Mouse (Mus musculus) hindbrain, embryonic 14.5 days (tissue): ENCODE measurements around the gene Dpp6. TPM values are rescaled to one million over a fixed set of nuclear protein-coding genes. Genes with fewer than 3 reads are reported as not detected.

Source experiments
- ATAC-seq: fragments of 200-750 bp; cut with Nextera tagmentation; 2 replicates; pipeline ENCODE4 v1.8.0; 2017; ENCODE audit warnings: moderate number of reproducible peaks, mild to moderate bottlenecking, moderate TSS enrichment, moderate library complexity; ENCODE audit not compliant: low FRiP score
- DNase-seq: peaks from one replicate; pipeline ENCODE4 v3.0.0-alpha.2; 2015; ENCODE audit warnings: low spot score
- H3K27ac ChIP-seq: fragments of 300-500 bp; sonication (generic); 2 replicates; pipeline ENCODE4 v1.5.1; 2014; ENCODE audit warnings: mild to moderate bottlenecking, moderate library complexity
- H3K27me3 ChIP-seq: fragments of 300-500 bp; sonication (generic); 2 replicates; pipeline ENCODE4 v1.6.1; 2014; ENCODE audit warnings: mild to moderate bottlenecking, low read length, mixed read lengths; ENCODE audit not compliant: control insufficient read depth, insufficient read depth
- H3K36me3 ChIP-seq: fragments of 300-500 bp; sonication (generic); replicated peaks from 2 replicates; pipeline ENCODE4 v1.6.1; 2014; ENCODE audit not compliant: control insufficient read depth, insufficient read depth
- H3K4me1 ChIP-seq: fragments of 300-500 bp; sonication (generic); replicated peaks from 2 replicates; pipeline ENCODE4 v1.6.1; 2014; ENCODE audit warnings: antibody characterized with exemption, low read length, mixed read lengths; ENCODE audit not compliant: control insufficient read depth, insufficient read depth
- H3K4me2 ChIP-seq: fragments of 300-500 bp; sonication (generic); replicated peaks from 2 replicates; pipeline ENCODE4 v1.6.1; 2014; ENCODE audit warnings: mild to moderate bottlenecking, moderate library complexity
- H3K4me3 ChIP-seq: fragments of 300-500 bp; sonication (generic); replicated peaks from 2 replicates; pipeline ENCODE4 v1.5.1; 2014; ENCODE audit warnings: mild to moderate bottlenecking, low read length
- H3K9ac ChIP-seq: fragments of 300-500 bp; sonication (generic); 2 replicates; pipeline ENCODE4 v1.6.1; 2014
- H3K9me3 ChIP-seq: fragments of 300-500 bp; sonication (generic); 2 replicates; pipeline ENCODE4 v1.6.1; 2016; ENCODE audit warnings: low read length; ENCODE audit not compliant: control insufficient read depth
- WGBS: fragments of 180-500 bp; shearing (Covaris S2); extraction: QIAGEN DNeasy Blood & Tissue Kit; methylation state at CpG from one replicate; pipeline ENCODE4 v1.1.7; 2014; 5-methylcytosine and 5-hydroxymethylcytosine counted together
- polyA plus RNA-seq: library from polyadenylated mRNA; unstranded; fragments of >200 nt; fragmentation: Nextera tagmentation; extraction: Ambion mirVana; gene quantifications from 2 replicates; pipeline ENCODE4 v1.2.1, GENCODE M21; 2014

The Dpp6 gene
- polyA plus RNA-seq, 1 experiment from 2014 or later = 86.7 TPM

DNA sequence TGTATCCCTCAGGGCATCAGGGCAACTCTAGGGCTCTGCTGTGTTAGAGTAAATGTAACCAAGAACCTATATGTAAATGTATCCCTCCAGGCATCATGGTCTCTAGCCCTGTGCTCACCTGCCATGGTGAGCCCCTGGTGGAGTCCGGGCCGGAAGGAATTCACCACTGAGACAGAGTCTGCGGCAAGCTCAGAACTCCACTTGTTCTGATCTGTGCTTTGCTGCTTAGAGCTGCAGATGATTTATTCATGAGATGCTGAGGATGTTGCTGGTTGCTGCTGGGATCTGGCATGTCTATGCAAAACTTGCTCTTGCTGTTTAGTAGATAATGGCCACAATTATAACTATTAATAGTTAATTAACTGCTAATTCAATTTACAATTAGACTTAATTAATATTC lies 425.1 kb downstream of the Dpp6 start:
- 52% methylated on average over 3 of the region's 3 CpGs for WGBS

DNA sequence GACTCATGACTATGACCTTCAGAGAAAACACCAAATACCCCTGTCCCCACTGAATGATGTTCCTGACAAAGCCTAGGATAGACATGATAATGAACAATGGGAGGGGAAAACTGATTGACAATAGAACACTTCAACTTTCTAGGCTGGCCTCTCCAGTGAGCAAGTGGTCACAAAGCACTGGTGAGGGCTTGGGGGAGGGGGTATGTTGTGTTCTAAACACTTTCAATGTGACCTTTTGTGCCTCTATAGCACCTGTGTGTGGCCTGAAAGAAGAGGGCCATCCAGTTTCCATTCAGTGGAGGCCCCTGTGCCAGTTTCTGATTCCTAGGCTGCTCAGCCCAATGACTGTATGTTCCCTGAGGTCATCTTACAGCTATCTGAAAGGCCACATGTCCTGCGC lies 426.2 kb downstream of the Dpp6 start:
- no peaks in the 10 kb centered on the region for H3K4me1 ChIP-seq
- H3K4me3 ChIP-seq = no peak overlapping the region
- ATAC-seq (no peak), DNase-seq (no peak)
- no peak overlapping the region for H3K27ac ChIP-seq
- WGBS = 89% methylated on average over 1 of the region's 1 CpGs
- H3K9ac ChIP-seq = no peak overlapping the region
- no peak overlapping the region for H3K4me2 ChIP-seq
- no peaks in the 10 kb centered on the region for H3K36me3 ChIP-seq
- H3K9me3 ChIP-seq = no peaks in the 10 kb centered on the region
- H3K27me3 ChIP-seq = no peaks in the 10 kb centered on the region

More for the DNA sequence above, 425.1 kb downstream of the Dpp6 start:
- Histone ChIP-seq H3K9ac (no peak overlapping the region), H3K4me2 (no peak overlapping the region), H3K4me1 (no peaks in the 10 kb centered on the region), H3K36me3 (no peaks in the 10 kb centered on the region), H3K27me3 (no peaks in the 10 kb centered on the region), H3K9me3 (no peaks in the 10 kb centered on the region), H3K27ac (no peak overlapping the region), H3K4me3 (no peak overlapping the region)
- ATAC-seq (no peak), DNase-seq (no peak)

DNA sequence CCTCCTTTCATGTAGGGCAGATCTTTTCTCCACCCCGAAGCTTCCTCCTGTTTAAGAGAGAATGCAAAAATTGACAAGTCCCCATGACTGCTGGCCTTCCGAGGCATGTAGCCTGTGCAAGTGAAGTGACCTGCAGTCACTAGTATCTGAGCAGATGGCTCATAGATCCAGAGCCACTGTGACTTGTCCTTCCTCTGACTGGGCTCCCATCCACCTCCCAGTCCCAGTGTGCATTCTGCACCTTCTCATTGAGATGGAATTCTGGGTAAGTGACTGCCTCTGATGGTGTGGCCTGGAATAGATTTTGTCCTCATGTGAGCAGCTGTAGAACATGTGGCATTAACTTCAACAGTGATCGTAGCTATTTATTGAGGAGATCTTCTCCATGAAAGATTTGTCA lies 430.8 kb downstream of the Dpp6 start:
- Histone ChIP-seq H3K4me3 (no peak overlapping the region), H3K9ac (no peak overlapping the region), H3K36me3 (no peaks in the 10 kb centered on the region), H3K4me1 (no peaks in the 10 kb centered on the region), H3K4me2 (no peak overlapping the region), H3K27me3 (no peaks in the 10 kb centered on the region), H3K27ac (no peak overlapping the region), H3K9me3 (no peaks in the 10 kb centered on the region)
- DNase-seq (no peak), ATAC-seq (no peak)
- 92% methylated on average over 3 of the region's 3 CpGs for WGBS

DNA sequence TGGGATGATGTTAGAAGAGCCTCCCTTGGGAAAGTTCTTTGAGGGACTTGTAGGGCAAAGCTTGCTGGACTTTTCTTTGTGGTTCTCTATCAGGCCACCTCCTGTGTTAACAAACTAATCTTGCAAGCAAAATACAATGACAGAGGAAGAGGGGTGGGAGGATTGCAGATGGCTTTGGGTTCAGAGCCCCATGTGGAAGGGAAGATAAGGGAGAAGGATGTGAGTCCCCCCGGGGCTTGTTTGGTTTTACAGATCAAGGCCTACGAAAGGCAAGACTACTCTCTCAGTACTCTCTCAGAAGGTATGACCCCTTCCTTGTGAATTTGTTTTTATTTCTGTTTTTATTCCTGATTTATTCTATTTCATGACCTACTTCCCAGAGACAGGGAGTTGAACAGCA lies 431.7 kb downstream of the Dpp6 start:
- 90% methylated on average over 2 of the region's 2 CpGs for WGBS
- H3K4me2 ChIP-seq = no peak overlapping the region

DNA sequence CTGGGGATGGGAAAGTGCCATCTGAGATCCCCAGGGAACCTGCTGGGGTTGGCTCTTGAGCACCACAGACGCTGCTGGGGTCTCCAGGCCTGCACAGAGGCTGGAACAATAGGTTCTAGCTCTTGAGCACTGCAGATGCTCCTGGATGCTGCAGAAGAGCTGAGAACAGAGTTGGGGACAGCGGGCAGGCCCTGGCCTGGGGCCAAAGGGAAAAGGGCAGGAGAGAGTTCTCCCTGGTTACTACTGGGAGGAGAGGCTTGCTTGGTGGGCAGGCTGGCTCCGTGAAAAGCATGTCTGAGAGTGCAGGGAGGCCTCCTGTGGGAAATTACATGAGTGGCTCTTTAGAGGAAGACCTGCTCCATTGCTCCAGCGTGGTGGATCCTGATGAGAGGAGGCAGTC lies 432.9 kb downstream of the Dpp6 start:
- H3K27ac ChIP-seq = no peak overlapping the region
- H3K4me2 ChIP-seq = no peak overlapping the region
- no peak overlapping the region for H3K4me3 ChIP-seq
- no peaks in the 10 kb centered on the region for H3K9me3 ChIP-seq
- H3K27me3 ChIP-seq = no peaks in the 10 kb centered on the region
- no peaks in the 10 kb centered on the region for H3K36me3 ChIP-seq
- DNase-seq (no peak), ATAC-seq (no peak)
- no peaks in the 10 kb centered on the region for H3K4me1 ChIP-seq
- 52% methylated on average over 4 of the region's 4 CpGs for WGBS
- H3K9ac ChIP-seq = no peak overlapping the region

More for the DNA sequence above, 431.7 kb downstream of the Dpp6 start:
- DNase-seq = no peak
- H3K27me3 ChIP-seq = no peaks in the 10 kb centered on the region
- no peak overlapping the region for H3K9ac ChIP-seq
- no peaks in the 10 kb centered on the region for H3K4me1 ChIP-seq
- no peaks in the 10 kb centered on the region for H3K36me3 ChIP-seq
- H3K4me3 ChIP-seq = no peak overlapping the region
- no peaks in the 10 kb centered on the region for H3K9me3 ChIP-seq
- no peak for ATAC-seq
- no peak overlapping the region for H3K27ac ChIP-seq

DNA sequence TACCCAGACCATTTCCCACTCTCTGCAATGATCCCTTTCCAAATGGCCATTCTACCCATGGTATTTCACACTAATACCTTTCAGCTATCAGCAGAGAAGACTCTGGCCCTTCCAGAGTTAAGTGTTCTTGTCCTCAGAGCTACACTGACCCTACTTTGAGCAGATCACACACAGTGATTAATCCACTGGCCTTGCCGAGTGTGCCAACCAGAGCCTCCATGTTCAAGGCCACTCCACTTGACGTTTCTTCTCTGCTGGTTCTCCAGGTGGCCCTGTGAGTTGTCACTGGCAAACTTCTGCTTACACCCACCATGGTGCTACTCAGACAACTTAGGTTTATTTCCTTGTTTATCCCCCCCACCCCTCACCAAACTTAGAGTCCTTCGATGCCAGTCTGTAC lies 433.9 kb downstream of the Dpp6 start:
- Histone ChIP-seq H3K4me3 (no peak overlapping the region), H3K27me3 (no peaks in the 10 kb centered on the region), H3K27ac (no peak overlapping the region), H3K9ac (no peak overlapping the region), H3K36me3 (no peaks in the 10 kb centered on the region), H3K4me2 (no peak overlapping the region), H3K4me1 (no peaks in the 10 kb centered on the region), H3K9me3 (no peaks in the 10 kb centered on the region)
- DNase-seq (no peak), ATAC-seq (no peak)
- WGBS = 93% methylated on average over 3 of the region's 3 CpGs

DNA sequence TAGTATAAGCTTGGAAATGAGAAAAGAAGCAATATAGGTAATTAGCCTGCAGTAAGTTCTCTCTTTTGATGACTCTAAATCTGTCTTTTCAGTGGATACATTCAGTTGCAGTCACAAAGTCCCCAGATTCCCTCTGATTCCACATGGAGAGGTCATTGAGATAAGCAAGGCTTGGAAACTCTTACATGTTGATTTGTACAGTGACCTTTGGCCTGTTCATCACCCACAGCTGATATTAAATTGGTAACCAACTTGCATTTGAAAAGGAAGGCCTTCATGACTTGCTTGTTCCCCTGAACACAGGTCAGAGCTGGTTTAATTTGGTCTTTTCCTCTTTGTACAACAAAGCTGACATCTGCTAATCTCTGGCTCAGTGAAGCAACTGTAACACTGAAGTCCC lies 434.4 kb downstream of the Dpp6 start:
- Histone ChIP-seq H3K9ac (no peak overlapping the region), H3K4me2 (no peak overlapping the region), H3K36me3 (no peaks in the 10 kb centered on the region), H3K9me3 (no peaks in the 10 kb centered on the region), H3K27ac (no peak overlapping the region), H3K27me3 (no peaks in the 10 kb centered on the region), H3K4me1 (no peaks in the 10 kb centered on the region), H3K4me3 (no peak overlapping the region)
- DNase-seq (no peak), ATAC-seq (no peak)

DNA sequence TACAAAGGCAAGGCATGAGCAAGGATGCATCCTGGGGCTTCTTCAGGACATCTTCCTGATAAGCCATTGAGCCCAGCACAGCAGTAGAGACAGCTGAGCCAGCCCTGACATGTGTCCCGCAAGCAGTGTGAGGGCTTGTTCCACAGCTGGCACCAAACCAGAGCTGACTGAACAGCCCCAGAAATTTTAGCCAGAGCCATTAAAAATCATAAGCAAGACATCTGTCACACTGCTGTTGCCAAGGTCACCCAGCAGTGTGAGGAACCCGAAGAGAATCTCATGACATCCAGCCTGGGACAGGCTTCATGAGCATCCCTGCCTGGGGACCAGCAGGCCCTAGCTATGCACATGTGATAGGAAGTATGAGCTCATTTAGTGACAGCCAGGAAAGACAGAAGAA lies 438.2 kb downstream of the Dpp6 start:
- DNase-seq (no peak), ATAC-seq (peak; percentile 59; the same call in 1 of the 2 replicates)
- no peaks in the 10 kb centered on the region for H3K9me3 ChIP-seq
- no peak overlapping the region for H3K4me2 ChIP-seq
- H3K9ac ChIP-seq = no peak overlapping the region
- H3K4me1 ChIP-seq = no peaks in the 10 kb centered on the region
- H3K27me3 ChIP-seq = no peaks in the 10 kb centered on the region
- no peak overlapping the region for H3K4me3 ChIP-seq
- 66% methylated on average over 2 of the region's 2 CpGs for WGBS
- H3K36me3 ChIP-seq = no peaks in the 10 kb centered on the region
- no peak overlapping the region for H3K27ac ChIP-seq

DNA sequence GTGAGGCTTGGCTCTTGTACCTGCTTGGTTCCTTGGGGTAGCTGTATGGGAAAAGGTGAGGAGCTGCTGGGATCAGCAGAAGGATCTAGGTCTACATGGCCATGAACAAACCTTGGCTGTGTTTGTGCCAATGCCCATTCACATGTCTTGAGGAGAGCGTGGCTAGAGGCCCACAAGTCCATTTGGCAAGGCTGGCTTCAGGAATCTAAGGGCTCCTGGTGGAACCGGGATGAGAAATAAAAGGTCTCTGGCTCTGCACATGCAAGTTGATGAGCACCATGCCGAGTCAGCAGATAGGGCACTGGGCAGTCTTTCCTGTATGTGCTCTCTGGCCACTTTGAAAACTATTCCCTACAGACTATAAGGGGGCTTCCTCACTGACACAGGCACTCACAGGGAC lies 441.6 kb downstream of the Dpp6 start:
- H3K27ac ChIP-seq = no peak overlapping the region
- H3K4me2 ChIP-seq = no peak overlapping the region
- H3K36me3 ChIP-seq = no peaks in the 10 kb centered on the region
- H3K4me3 ChIP-seq = no peak overlapping the region
- no peak overlapping the region for H3K9ac ChIP-seq
- H3K4me1 ChIP-seq = peaks cover 18% of the 10 kb centered on the region
- no peaks in the 10 kb centered on the region for H3K27me3 ChIP-seq
- H3K9me3 ChIP-seq = no peaks in the 10 kb centered on the region
- WGBS = 88% methylated on average over 3 of the region's 3 CpGs
- ATAC-seq (no peak), DNase-seq (no peak)
